Mouse (Mus musculus): ENCODE measurements around the gene Lrrc74a.
A peak's percentile ranks its signal among the peaks of the same experiment; 100 is the strongest.

Lrrc74a gene

DNA sequence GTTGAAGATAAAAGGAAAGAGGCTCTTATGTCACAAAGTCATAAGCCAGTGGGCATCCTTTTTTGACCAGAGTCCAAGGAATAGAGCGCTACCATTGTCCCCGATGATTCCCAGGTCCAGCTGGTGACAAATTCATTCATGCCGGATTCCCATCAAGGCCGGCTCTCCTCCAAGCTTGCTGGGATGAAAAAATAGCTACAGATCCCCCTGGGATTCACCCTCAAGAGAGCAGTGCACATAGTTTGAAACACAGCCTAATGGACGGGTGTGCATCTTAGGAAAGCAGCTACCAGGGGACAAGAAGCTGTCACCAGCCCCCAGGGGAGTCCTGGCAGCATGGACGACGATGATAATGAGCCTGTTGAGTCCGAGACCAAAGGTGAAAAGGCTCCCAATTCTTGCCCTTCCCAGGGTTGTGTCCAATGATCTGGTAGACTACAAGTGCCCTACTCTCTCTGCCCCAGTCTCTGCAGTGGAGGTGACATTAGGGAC lies at the start of gene Lrrc74a:
Lrrc74a (plus strand) TSS at position 51 of the 492 bp plus-strand sequence.
- no peak for DNase-seq (ENCODE audit: low spot score)

DNA sequence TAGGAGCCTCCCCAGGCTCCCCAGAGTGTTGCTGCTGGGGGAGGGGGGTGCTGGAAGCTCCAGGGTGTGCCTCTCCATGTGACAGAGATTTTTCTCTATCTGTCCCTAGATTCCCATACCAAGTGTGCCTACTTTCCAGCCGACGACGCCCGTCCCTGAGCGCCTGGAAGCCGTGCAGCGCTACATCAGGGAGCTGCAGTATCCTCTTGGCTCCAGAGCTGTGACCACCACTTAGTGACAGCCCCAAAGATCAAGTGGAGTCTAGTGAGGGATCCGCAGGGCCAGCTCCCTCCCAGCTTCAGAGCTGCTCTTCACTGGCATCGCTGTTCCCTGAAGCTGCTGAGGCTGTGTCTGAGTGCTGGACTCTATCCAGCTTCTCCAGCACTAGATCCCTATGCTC lies 48.9 kb upstream of the Lrrc74a start:
- no peak for DNase-seq (ENCODE audit: low spot score)

DNA sequence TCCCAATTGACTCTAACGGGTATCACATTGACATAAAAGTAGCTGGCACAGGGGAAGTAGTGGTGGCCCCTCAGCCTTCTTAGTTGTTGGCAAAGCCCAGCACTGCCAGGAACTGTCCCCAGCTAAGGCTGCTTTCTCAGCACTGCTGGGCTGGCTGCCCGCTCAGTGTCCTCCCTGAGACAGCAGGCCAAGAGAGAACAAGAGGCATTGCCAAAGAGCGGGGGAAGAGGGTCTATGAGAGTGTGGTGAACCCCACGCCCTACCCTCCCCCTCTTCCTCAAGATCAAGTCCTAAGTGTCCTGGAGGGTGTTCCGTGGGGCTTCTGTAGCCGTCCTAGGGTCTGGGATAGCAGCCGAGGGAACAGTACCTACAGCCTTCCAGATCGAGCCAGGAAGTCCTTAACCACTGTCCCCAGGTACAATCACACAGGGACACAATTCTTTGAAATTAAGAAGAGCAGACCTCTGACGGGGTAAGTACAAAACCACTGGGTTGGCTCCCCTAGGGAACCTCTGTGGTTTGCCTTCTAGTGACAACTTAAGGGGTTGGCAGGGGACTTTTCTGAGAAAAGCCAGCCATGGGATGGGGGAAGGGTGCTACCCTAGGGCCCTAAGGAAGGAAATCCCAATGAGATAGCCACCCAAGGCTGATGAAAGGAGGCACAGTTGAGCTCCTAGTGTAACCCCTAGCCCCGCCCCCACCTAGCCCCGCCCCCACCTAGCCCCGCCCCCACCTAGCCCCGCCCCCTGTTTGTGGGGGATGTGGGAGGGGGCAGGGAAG lies 47.4 kb upstream of the Lrrc74a start:
- no peak for DNase-seq (ENCODE audit: low spot score)

DNA sequence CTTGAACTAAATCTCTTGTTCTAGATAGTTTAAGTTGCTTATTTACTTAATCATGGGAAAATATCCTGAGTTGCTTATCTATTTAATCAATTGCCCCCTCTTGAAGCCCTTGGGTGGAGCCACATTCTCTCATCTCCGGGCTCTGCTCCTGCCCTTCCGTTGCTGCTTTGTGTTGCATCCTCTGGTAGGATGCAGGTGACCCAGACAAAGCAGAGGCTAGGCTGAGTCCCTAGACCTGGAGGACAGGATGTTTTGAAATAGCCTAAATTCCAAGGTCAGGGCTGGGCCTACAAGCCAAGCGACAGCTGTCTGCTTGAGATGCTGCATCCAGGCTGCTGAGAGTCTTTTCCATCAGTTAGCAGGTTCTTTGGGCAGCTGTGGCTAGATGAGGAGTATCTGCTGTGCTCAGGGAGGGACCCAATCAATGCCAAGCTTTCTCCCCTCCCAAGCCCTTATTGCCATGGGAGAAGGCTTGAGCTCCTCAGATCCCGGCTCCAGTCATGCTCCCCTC lies 46.7 kb upstream of the Lrrc74a start:
- no peak for DNase-seq (ENCODE audit: low spot score)

DNA sequence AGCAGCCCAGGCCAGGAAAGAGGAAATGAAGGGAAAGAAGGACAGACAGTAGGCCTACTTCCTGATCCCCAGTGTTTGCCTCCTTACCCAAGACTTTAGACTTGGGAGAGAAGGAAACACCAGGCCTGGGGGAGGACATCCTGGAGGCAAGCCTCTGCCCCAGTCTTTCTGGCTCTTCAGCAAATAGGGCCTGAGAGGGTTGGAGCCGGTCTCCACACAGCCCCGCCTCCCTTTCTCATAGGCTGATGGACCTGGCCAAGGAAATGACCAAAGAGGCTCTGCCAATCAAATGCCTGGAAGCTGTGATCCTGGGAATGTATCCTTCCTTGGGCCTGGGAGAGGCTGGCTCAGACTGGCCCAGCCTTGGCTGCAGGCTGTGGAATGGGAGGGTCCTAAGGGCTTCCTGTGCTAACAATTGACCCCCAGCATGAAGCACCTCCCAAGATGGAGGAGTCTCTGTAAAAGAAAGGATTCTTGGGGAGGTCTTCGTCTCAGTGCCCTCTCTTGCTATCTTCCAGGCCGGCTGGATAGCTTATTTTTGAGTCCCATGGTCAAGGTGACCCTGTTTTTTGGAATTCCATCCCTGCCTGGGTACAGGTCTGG lies 46.1 kb upstream of the Lrrc74a start:
- DNase-seq (ENCODE audit: low spot score): no peak

DNA sequence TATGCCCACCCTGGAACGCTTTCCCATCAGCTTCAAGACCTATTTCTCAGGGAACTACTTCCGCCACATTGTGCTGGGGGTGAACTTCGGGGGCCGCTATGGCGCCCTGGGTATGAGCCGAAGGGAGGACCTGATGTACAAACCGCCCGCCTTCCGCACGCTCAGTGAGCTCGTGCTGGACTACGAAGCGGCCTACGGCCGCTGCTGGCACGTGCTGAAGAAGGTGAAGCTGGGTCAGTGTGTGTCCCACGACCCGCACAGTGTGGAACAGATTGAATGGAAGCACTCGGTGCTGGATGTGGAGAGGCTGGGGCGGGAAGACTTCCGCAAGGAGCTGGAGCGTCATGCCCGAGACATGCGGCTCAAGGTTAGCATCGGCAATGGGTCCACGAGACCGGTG lies 45.3 kb upstream of the Lrrc74a start:
- DNase-seq (ENCODE audit: low spot score): no peak

DNA sequence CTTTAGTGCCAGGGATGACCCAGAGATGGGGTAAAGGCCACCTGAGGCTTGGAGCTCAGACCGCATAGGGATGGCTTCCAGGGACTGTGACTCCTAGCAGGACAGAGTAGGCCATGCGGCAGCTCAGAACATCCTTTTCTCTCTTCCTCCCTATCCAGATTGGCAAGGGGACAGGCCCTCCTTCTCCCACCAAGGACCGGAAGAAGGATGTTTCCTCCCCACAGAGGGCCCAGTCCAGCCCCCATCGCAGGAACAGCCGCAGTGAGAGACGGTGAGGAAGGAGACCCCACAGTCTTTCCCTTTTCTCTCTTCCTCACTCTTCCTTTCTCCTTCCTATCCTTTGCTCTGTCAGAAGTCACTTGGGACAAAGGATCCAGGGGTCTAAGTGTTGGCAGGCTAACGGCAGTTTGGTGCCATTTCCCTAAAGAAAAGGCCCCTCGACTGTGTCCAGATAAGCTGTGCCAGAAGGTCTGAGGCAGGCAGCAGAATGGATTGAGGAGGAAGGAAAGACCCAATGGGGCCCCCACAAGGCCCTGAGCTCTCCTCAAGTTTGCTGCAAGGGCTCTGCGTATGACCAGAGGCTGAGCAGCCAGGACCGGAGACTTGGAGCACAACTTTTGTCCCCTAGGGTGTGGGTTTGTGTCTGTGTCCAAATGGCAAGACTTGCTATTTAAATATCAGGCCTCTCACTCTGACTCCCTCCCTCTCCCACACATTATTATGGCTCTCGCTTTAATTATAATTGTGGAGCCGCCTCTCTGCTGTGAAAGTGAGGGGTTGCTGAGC lies 43.3 kb upstream of the Lrrc74a start:
- no peak for DNase-seq (ENCODE audit: low spot score)

DNA sequence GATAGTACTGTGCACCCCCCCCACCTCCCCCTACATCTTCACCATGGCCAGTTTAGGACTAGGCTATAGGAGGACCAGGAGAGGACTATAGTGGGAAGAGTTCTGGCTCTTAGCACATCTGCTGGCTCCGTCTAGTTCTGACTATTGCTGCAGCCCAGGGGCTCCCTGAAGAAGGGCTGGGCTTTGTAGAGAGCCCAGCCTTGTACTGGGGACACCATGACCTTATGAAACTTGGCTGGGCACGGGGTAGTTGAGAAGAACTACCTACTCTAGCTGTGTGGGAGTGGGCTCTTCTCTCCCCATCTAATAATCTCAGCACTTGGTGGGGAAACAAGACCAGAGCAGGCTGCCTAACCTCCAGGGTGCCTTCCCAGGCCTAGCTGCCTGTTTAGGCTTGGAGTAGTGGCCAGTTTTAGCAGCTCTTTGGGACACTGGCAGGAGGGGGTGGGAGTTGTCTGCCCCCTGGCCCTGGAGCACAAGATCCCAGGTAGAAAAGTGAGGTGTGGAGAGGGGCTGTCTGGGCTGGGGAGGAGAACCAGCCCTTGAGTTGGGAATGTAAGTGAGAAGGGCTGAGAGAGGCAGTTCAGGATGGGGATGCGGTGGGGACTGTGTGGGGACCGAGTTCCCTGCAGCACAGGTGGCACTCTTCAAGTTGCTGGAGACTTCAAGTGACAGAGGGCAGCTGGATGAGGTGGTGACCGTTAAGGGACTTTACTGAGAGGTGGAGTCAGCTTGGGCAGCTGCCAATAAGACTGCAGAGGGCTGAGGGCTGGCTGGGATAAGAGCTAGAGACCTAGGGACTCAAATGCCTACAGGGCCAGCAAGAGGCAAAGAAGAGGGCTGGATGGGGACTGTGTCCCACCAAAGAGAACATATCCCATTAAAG lies 41.5 kb upstream of the Lrrc74a start:
- DNase-seq (ENCODE audit: low spot score): no peak

DNA sequence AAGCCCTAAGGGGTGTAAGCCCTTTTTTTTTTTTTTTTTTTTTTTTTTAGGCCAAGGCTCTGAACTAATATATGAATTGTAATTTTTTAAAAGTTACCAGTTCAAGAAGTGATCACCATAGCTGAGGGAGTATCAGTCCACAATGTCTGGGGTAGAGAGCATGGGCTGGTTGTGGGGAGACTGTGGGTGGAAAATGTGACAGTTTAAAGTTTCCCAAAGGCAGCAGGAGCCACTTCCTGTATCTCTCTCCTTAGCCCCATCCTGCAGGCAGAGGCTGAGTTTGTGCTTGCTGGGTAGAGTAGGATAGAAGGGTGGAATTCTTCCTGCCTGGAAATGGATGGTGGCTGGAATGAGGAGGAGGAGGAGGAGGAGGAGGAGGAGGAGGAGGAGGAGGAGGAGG lies 40.8 kb upstream of the Lrrc74a start:
- DNase-seq (ENCODE audit: low spot score): no peak

DNA sequence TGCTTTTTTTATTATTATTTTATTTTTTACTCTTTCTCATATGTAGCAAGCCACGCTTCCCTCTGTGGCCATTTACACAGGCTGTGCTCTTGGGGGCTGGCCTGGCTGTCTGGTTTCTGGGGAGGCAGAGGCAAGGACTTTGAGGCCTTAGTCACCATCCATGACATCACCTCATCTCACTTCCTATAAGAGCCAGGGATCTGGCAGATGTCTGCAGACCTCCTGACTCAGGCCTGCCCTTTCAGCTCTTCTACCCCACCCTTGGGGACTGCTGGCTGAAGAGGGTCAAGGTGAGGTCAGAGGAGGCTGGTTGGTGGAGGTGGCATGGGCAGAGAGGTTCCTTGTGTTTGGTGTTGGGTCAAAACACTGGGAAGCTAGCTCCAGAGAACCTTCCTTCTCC lies 39.7 kb upstream of the Lrrc74a start:
- DNase-seq (ENCODE audit: low spot score): peak; percentile 60

DNA sequence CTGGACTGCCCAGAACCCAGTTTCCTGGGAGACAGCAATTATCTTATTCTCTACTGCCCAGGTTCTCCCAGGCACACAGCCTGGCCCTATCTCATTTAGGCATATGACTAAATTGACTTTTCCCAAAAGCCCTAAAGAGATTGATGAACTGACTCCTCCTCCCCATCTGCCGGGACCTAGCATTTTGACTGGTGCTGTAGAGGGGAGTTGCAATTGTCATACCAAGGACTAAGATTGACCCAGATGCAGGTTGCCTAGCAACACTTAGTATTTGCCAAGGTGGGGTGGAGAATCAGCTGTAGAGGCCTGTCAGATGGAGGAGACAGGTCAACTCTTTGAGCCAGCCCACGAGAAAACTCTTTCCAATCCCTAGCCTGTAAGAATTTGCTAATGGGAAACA lies 36.2 kb upstream of the Lrrc74a start:
- no peak for DNase-seq (ENCODE audit: low spot score)

DNA sequence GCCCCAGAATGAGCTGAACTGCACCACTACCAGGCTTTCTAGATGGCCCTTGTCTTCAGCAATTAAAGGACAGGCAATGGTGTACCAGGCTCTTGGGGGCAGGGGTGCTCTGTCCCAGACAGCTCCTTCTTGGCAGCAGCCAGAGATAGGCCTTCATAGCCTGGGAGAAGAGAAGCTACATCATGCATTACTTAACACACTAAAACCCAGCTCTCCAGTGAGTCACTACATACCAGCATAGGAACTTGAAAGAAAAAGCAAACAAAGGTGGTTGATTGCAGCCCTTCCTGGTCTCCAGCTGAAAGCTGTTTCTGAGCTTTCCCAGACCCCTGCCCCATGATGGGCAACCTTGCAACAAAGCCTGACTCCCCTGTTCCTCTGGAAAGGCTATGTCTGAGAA lies 35.6 kb upstream of the Lrrc74a start:
- DNase-seq (ENCODE audit: low spot score): no peak

DNA sequence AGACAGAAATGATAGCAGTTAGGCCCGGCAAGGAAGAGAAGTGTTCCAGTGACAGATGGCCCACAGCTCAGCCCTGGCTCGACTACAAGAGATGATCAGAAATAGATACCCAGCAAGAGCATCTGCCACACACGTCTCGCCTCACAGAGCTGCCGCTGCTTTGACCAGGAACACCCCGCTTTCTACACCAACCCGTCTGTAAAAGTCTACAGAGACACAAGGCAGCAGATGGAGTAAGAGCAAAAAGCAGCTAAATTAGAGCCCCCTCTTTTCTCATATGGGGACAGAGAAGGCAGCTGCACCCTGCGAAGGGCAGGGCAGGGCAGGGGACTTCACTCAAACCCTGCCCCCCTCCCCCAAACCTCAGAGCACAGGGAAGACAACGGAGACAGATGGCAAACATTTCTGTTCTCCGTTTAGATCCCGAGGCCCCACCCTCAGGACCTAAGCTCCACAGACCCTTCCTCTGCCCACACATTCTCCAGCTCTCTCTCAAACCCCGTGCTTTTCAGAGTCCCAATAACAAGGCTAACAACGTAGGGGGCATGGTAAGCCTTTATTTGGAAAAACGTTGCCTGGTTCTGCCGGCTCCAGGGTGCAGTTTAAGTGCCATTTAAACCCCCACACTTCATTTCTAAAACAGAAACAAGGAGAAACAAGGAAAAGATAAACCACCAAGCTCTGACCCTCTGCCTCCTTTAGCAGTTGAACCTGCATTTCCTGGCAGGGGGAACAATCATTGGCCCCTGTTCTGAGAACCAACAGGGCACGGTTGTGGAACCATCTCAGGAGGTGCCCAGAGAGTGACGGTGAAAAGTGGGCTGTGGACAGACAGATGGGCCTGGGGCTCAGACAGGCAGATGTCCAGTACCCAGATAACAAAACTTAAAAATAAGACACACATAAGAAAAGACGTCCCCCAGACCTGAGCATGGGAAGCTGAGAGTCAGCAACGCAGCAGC lies 33.9 kb upstream of the Lrrc74a start:
- no peak for DNase-seq (ENCODE audit: low spot score)

DNA sequence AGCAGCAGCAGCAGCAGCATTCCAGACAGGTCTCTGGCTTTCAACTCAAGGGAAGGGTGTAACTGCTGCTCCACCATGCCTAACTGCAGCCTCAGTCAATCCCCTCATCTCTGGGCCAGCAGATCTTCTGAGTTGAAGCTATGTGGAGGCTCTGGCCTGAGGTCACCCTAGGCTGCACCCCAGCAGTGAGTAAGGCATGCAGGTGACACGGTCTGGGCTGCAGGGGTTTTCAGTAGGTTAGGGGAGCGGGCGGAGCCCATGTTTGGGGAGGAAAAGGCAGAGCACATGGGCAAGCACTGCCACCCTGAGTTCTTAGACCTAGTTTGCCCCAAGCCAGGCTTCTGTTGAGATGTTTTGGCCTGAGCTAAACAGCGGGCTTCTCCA lies 33.2 kb upstream of the Lrrc74a start:
- DNase-seq (ENCODE audit: low spot score): no peak

DNA sequence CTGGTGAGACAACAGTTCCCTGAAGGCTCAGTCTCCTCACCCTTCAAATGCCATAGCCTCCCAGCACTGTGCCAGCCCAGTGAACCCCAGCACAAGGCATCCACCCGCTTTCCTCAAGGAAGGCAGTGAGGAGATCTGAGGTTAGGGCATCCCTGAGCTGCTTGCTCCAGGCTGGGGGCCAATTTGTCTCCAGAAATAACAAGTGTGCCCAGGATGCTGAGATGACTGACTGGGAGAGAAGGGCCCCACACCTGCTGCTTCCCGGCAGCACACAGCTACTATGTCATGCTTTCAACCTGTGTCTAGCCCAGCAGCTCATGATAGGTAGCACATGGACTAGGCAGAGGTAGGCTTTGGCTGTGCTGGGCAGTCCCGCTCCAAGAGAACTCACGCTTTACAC lies 32.7 kb upstream of the Lrrc74a start:
- no peak for DNase-seq (ENCODE audit: low spot score)

DNA sequence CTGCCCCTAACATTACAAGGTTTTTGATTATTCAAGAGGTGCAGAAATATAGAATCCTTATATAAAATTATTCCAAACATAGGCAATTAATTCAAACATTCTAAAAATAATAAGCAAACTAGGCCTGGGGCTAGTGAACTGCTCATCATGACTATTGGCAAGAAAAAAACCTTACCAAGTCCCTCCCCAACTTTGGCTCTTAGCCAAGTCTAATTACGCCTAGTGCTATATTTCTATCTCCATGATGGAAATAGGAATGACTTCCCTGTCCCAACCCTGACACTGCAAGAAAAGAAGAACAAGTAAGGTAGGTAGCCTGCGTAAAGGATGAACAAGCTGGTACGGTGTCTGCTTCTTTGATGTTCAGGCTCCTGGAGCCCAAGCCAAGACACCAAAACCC lies 31.5 kb upstream of the Lrrc74a start:
- no peak for DNase-seq (ENCODE audit: low spot score)

DNA sequence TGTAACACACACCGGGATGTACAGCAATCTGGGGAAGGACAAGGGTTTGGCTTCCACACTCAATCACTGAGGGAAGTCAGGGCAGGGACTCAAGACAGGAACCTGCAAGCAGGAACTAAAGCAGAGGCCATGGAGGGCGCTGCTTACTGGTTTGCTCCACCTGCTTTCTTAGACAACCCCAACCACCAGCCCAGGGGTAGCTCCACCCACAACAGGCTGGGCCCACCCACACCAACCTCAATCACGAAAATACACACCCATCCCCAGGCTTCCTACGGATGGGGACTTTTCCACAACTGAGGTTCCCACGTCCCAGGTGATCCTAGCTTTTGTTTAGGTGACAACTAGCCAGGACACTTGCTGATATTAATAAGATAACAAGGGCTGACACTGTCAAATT lies 28.3 kb upstream of the Lrrc74a start:
- DNase-seq (ENCODE audit: low spot score): no peak

DNA sequence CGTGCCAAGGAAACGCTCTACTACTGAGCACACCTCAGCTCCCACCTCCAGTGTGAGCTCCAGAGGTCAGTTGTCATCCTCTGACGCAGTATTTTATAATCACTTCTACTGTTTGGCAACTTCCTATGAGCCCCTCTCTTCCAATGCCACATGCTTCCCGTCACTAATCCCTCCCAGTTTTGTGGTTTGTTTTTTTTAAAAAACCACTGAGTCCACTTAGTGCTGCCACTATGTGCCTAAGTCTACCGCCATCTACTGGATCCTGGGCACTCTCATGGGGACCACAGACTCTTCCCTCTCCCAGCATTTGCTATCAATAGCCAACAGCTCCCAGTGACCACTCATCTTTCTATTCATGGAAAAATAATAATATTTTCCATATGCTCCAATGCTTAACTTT lies 20.1 kb upstream of the Lrrc74a start:
- DNase-seq (ENCODE audit: low spot score): no peak

DNA sequence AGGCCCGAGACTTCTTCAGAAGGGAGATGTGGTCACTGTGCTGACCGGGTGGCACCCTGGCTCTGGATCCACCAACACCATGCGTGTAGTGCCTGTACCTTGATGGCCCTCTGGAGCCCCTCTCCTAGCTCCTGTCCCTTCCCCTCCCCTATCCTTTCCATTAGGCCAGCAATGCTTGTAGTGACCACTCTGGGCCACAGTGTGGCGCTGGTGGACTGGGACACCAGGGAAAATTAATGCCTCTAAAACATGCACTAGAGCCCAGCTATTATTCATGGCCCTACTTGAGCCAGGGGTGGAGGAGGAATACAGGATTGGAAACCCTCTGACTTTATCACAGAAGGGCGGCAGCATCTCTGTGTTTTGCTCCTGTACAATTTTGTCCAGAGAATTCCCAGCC lies 18.8 kb upstream of the Lrrc74a start:
- peak; percentile 58 for DNase-seq (ENCODE audit: low spot score)

DNA sequence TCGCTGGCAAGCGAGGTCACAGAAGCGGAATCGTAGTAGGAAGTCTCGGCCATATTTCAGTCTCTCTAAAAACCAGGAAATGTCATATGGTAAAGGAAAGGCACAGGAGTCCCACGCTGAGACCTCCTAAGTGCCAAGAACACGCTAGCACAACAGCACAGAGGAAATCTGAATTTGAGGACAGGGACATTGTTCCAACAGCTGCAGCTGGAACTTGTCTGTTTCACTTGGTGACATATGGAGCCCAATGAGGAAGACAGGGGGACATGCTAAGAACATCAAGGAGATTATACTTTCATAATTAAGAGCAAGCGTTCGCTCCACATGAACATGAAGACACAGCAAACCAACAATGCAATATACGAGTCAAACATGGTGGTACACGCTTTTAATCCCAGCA lies 17.2 kb upstream of the Lrrc74a start:
- DNase-seq (ENCODE audit: low spot score): no peak

Data from MN1 (cell line).